28 mouse cellular contexts compared by ENCODE assay signal in genomic region chr12:25416571-25416970, GRCm38 (mm10).
DNase-seq lines count a peak whose midpoint lies in the region; ATAC-seq and TF ChIP-seq lines count a peak whose summit lies in the region.
"Had no signal": no experiment of that assay in that cellular context is flagged by ENCODE, and none has a peak within 500 bp of the region (broad histone marks: within the 10 kb centered on the region; RNA-seq: fewer than 3 reads in every experiment).

No protein-coding gene starts in this region.

- 58% methylated on average over 3 of the region's 3 CpGs for WGBS in kidney, embryonic 14.5 days
- 72% methylated on average over 3 of the region's 3 CpGs for WGBS in midbrain, embryonic 11.5 days
- WGBS in midbrain, embryonic 13.5 days, result 56% methylated on average over 3 of the region's 3 CpGs
- whole genome bisulfite sequencing in hindbrain, embryonic 12.5 days, result 65% methylated on average over 3 of the region's 3 CpGs

- no peak overlapping the region for H3K4me2 ChIP-seq in kidney, embryonic 14.5 days (replicated peaks; ENCODE audit: low read depth, low read length)
- H3K4me2 ChIP-seq in midbrain, embryonic 11.5 days, result no peak overlapping the region
- no peak overlapping the region for H3K4me2 ChIP-seq in midbrain, embryonic 13.5 days (replicated peaks)
- H3K4me2 ChIP-seq in hindbrain, embryonic 12.5 days (replicated peaks), result no peak overlapping the region
- H3K4me2 ChIP-seq: embryonic facial prominence, embryonic 15.5 days; heart, embryonic 11.5 days; limb, embryonic 12.5 days; liver, embryonic 12.5 days had no signal

- DNase-seq in embryo, embryonic 10.5 days (ENCODE audit: low spot score), result peak; percentile 6
- DNase-seq in embryo, embryonic 10 days (ENCODE audit: low spot score), result no peak
- no peak for DNase-seq in kidney, postnatal 4 days
- peak; percentile 86 for DNase-seq in midbrain, embryonic 11.5 days (ENCODE audit: low spot score, missing footprints)
- no peak for DNase-seq in left cerebral cortex, adult 2 months (ENCODE audit: extremely low spot score in 1 of 2, low spot score in 2 of 2)
- DNase-seq: adrenal gland, postnatal 36 days; cerebellum, adult 18-20 months; cerebellum, postnatal 10 days; gastrocnemius, postnatal 25 days; heart, adult 18-20 months; heart, postnatal 4 days; kidney, adult 11 months; kidney, postnatal 10 days; liver, postnatal 0 days; lung, postnatal 36 days; thymus, adult 2 months; thymus, postnatal 36 days had no signal

- peaks cover 12% of the 10 kb centered on the region; the same call in 1 of the 2 replicates for H3K9me3 ChIP-seq in kidney, embryonic 14.5 days (ENCODE audit: control insufficient read depth, low read length)
- no peaks in the 10 kb centered on the region for H3K9me3 ChIP-seq in midbrain, embryonic 11.5 days (ENCODE audit: control insufficient read depth, low read length)
- H3K9me3 ChIP-seq in midbrain, embryonic 13.5 days, result 0 out of 2 replicates have a peak, but pooled peaks cover 5% of the 10 kb centered on the region
- peaks cover 11% of the 10 kb centered on the region; the same call in 1 of the 2 replicates for H3K9me3 ChIP-seq in hindbrain, embryonic 12.5 days (replicated peaks)
- H3K9me3 ChIP-seq: embryonic facial prominence, embryonic 15.5 days; liver, embryonic 12.5 days had no signal

- TF ChIP-seq CTCF in left cerebral cortex, adult 2 months (IDR thresholded peaks at IDR 0.05), result no peak

- no peak overlapping the region for H3K9ac ChIP-seq in kidney, embryonic 14.5 days (ENCODE audit: low read depth, low read length)
- H3K9ac ChIP-seq in midbrain, embryonic 11.5 days (ENCODE audit: low read length), result no peak overlapping the region
- no peak overlapping the region for H3K9ac ChIP-seq in midbrain, embryonic 13.5 days (replicated peaks)
- H3K9ac ChIP-seq in hindbrain, embryonic 12.5 days, result no peak overlapping the region
- H3K9ac ChIP-seq: embryonic facial prominence, embryonic 15.5 days; limb, embryonic 12.5 days; liver, embryonic 12.5 days; liver, postnatal 0 days had no signal

- no peaks in the 10 kb centered on the region for H3K36me3 ChIP-seq in kidney, embryonic 14.5 days (ENCODE audit: control insufficient read depth, insufficient read depth, low read length)
- H3K36me3 ChIP-seq in midbrain, embryonic 11.5 days (ENCODE audit: control insufficient read depth, insufficient read depth, low read length), result no peaks in the 10 kb centered on the region
- no peaks in the 10 kb centered on the region for H3K36me3 ChIP-seq in midbrain, embryonic 13.5 days
- no peaks in the 10 kb centered on the region for H3K36me3 ChIP-seq in hindbrain, embryonic 12.5 days
- H3K36me3 ChIP-seq: embryonic facial prominence, embryonic 15.5 days; limb, embryonic 12.5 days; liver, embryonic 12.5 days had no signal

- intact Hi-C loops in left cerebral cortex, adult 2 months (cut with DNase I), result no loop called here

- H3K4me1 ChIP-seq in kidney, embryonic 14.5 days (ENCODE audit: control insufficient read depth, insufficient read depth, low read length), result peaks cover 10% of the 10 kb centered on the region; the same call in 1 of the 2 replicates
- H3K4me1 ChIP-seq in midbrain, embryonic 11.5 days (ENCODE audit: control insufficient read depth, insufficient read depth, low read length), result peaks cover 13% of the 10 kb centered on the region
- peaks cover 14% of the 10 kb centered on the region for H3K4me1 ChIP-seq in midbrain, embryonic 13.5 days (replicated peaks)
- H3K4me1 ChIP-seq in hindbrain, embryonic 12.5 days, result peaks cover 15% of the 10 kb centered on the region
- H3K4me1 ChIP-seq: liver, embryonic 12.5 days had no signal

- ATAC-seq in kidney, embryonic 14.5 days (ENCODE audit: low FRiP score, low TSS enrichment), result no peak
- no peak for ATAC-seq in midbrain, embryonic 11.5 days (ENCODE audit: low FRiP score)
- ATAC-seq in midbrain, embryonic 13.5 days, result no peak
- ATAC-seq in hindbrain, embryonic 12.5 days (ENCODE audit: low FRiP score), result no peak
- ATAC-seq: forebrain, embryonic 14.5 days; inflammation-experienced regulatory T-cells, adult 6 months; liver, embryonic 12.5 days; liver, postnatal 0 days; Patski had no signal

- H3K27me3 ChIP-seq in kidney, embryonic 14.5 days (ENCODE audit: control insufficient read depth, insufficient read depth, low read length), result no peaks in the 10 kb centered on the region
- H3K27me3 ChIP-seq in midbrain, embryonic 11.5 days (ENCODE audit: control insufficient read depth, insufficient read depth, low read length), result no peaks in the 10 kb centered on the region
- no peaks in the 10 kb centered on the region for H3K27me3 ChIP-seq in midbrain, embryonic 13.5 days
- H3K27me3 ChIP-seq in hindbrain, embryonic 12.5 days, result no peaks in the 10 kb centered on the region
- H3K27me3 ChIP-seq: embryonic facial prominence, embryonic 15.5 days; limb, embryonic 12.5 days; liver, embryonic 12.5 days; Patski had no signal

- H3K27ac ChIP-seq in kidney, embryonic 14.5 days (ENCODE audit: low read depth, low read length), result 0 out of 2 replicates have a peak overlapping the region, but pooled peaks have one; percentile 14
- H3K27ac ChIP-seq in midbrain, embryonic 11.5 days (ENCODE audit: low read depth, low read length), result no peak overlapping the region
- H3K27ac ChIP-seq in midbrain, embryonic 13.5 days, result no peak overlapping the region
- 0 out of 2 replicates have a peak overlapping the region, but pooled peaks have one; percentile 52 for H3K27ac ChIP-seq in hindbrain, embryonic 12.5 days
- H3K27ac ChIP-seq in left cerebral cortex, adult 2 months, result no peak overlapping the region
- H3K27ac ChIP-seq: embryonic facial prominence, embryonic 10.5 days; embryonic facial prominence, embryonic 15.5 days; limb, embryonic 12.5 days; liver, embryonic 12.5 days had no signal

- H3K4me3 ChIP-seq in kidney, embryonic 14.5 days (ENCODE audit: low read length), result no peak overlapping the region
- H3K4me3 ChIP-seq in midbrain, embryonic 11.5 days (ENCODE audit: low read depth, low read length), result no peak overlapping the region
- H3K4me3 ChIP-seq in midbrain, embryonic 13.5 days (replicated peaks), result no peak overlapping the region
- H3K4me3 ChIP-seq in hindbrain, embryonic 12.5 days, result no peak overlapping the region
- no peak overlapping the region for H3K4me3 ChIP-seq in left cerebral cortex, adult 2 months
- H3K4me3 ChIP-seq: embryonic facial prominence, embryonic 10.5 days; embryonic facial prominence, embryonic 15.5 days; limb, embryonic 12.5 days; liver, embryonic 12.5 days had no signal

Comparison
In these comparisons a context has a peak if more than half of its experiments do, and no peak if none do; other contexts are left out.
1. DNase-seq: peak in embryo, embryonic 10.5 days (single experiment) and midbrain, embryonic 11.5 days (single experiment); none in embryo, embryonic 10 days (single experiment), kidney, postnatal 4 days (0 of 2) and left cerebral cortex, adult 2 months (0 of 2).
2. H3K27ac ChIP-seq: peak in kidney, embryonic 14.5 days (single experiment) and hindbrain, embryonic 12.5 days (single experiment); none in midbrain, embryonic 11.5 days (single experiment), midbrain, embryonic 13.5 days (single experiment) and left cerebral cortex, adult 2 months (single experiment).